Mouse (Mus musculus): Measurements from ENCODE around the gene Stil. TPM values are rescaled to one million over a fixed set of nuclear protein-coding genes. Genes with fewer than 3 reads are reported as not detected.

Gene Stil
- polyA plus RNA-seq (2015; fragmentation: Illumina TruSeq; extraction: RNeasy Lipid Tissue Mini Kit (QIAGEN cat#74804); ENCODE audit: insufficient read depth, low replicate concordance), result 3.9 TPM

DNA sequence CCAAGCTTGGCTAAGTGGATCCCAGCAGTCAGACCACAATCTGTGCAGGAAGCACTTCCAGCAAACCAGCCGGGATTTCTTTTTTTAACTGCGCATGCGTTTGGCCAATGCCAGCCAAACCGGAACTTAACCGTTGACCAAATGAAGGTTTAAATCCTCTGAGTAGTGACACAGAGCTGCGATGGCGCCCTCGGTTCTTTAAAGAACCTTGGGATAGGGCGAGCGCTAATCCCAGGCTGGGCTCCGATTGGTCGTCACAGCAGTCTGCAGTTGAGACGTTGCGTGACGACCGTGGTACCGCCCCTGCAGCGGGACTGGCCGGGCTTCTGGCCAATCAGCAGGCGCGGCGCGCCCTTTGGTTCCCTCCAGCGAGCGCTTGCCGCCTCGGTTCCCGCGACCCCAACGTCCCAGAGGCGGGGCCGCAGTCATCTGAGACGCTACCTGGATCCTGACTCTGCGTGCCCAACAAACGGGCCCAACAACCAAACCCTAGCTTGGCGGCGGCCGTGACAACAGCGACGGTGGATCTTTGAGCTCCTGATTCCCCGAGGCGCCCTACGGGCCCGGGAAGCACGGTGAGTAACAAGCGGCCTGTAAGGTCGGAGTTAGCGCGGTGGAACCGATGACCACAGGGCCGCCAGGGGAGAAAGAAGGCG is at the start of gene Stil:
TSS of gene Stil (plus strand) at position 387 of the 656 bp plus-strand sequence.

DNA sequence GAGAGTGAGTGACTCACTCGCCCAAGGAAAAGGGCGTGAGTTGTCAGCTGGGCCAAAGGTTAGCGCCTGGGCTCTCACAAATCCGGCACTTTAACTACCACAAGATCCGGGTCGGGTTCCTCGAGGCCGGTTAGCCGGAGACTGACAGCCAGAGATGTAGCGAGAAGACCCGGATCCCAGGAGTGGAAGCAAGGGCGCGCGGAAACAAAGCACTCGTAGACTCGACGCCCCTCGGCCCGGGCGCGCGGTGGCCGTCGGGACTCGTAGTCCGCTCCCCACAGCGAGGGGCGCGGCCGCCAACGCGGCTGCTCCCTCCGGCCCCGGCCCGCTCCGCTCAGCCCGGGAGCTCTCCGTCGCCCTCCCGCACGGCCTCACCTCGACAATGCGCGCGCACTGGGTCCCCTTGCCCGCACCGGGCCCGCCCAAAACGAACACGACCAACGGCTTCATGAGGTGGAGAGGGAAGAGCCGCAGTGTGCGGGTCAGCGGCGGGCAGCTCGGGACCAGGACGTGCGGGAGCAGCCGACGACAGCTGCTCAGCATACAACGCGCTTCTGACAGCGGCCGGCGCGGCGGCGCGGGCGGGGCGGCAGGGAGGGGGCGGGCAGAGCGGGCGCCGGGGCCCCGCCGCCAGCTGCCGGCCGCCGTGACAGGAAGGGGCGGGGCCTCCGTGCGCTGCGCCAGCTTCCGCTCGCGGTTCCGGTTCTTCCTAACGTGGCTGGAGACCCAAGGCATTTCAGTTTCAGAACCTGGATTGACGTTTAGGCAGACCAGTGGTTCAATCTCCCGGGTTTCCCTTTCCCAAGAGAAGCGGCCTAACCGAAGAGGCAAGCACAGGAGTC is 13.1 kb upstream of the Stil start, which contains the start of gene Cmpk1:
TSS of gene Cmpk1 (minus strand) at position 651 of the 842 bp plus-strand sequence.

DNA sequence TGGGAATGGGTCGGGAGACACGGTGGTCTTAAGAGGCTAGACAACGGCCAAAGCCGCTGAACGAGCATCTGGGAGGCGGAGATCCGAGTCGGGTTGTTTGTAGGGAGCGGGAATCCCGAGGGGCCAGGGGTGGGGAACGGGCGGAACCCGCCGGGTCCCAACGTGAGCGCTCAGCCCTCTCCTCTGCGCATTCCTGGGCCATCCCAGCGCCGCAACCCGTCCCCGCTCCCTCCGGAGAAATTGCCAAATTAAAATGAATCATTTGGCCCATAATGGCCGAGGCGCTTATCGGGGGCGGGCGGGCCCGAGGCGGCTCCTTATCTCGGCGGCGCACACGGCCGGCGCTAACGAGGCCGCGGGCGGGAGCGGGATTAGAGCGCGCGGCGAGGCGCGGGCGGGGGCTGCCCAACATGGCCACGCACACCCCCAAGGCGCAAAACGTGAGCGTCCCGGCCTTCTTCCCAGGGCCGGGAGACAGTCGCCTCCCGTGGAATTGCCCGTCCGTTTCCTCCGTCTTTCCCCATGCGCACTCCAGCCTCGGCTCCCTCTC is 56.5 kb downstream of the Stil start, which contains the start of gene Tal1:
TSS of gene Tal1 (plus strand) at position 56 of the 550 bp plus-strand sequence.

DNA sequence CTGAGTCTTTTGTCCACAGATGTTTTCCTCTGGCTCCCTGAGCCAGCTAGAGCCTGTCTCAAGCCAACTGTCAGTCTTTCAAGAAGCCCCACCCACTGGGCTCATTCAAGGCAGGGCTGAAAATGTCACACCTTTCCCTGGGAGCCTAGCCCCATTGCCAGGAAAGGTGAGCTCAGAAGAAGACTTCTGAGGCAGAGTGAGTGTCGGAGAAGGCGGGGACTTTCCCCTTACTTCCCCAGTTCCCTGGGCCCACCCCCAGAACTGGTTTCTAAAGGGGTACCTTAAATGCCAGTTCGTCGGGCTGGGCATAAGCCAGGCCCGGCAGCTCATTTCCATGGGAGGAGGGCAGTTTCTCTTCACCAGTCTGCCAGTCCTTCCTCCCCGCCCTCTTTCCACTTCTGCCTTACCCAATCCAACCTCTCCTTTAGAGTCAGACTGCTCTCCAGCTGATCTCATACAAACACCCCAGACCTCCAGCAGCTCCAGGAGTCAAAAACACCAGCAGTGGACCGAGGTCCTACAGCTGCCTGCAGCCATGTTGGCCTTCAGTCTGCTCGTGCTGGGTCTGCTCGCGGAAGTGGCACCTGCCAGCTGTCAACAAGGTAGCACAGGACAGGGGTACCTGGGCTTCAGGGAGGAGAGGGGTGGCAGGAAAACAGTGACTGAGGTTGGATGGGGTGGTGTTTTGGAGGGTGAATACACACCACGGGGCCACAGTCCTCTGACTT is 88.8 kb downstream of the Stil start, which contains the start of gene Pdzk1ip1:
TSS of gene Pdzk1ip1 (plus strand) at position 98 of the 728 bp plus-strand sequence.

Other genes with a start within 250 kb of the Stil start
- gene Gm12830, start 178.4 kb upstream of the Stil start, polyA plus RNA-seq (2015; fragmentation: Illumina TruSeq; extraction: RNeasy Lipid Tissue Mini Kit (QIAGEN cat#74804); ENCODE audit: insufficient read depth, low replicate concordance), result not detected
- gene Foxd2, start 91.3 kb upstream of the Stil start, polyA plus RNA-seq (2015; fragmentation: Illumina TruSeq; extraction: RNeasy Lipid Tissue Mini Kit (QIAGEN cat#74804); ENCODE audit: insufficient read depth, low replicate concordance), result 0.35 TPM
- not detected for gene Foxe3, start 74.1 kb upstream of the Stil start, polyA plus RNA-seq (2015; fragmentation: Illumina TruSeq; extraction: RNeasy Lipid Tissue Mini Kit (QIAGEN cat#74804); ENCODE audit: insufficient read depth, low replicate concordance)
- gene Cmpk1, start 12.9 kb upstream of the Stil start, polyA plus RNA-seq (2015; fragmentation: Illumina TruSeq; extraction: RNeasy Lipid Tissue Mini Kit (QIAGEN cat#74804); ENCODE audit: insufficient read depth, low replicate concordance), result 98.6 TPM
- gene Tal1, start 56.3 kb downstream of the Stil start, polyA plus RNA-seq (2015; fragmentation: Illumina TruSeq; extraction: RNeasy Lipid Tissue Mini Kit (QIAGEN cat#74804); ENCODE audit: insufficient read depth, low replicate concordance), result 11.7 TPM
- 8.4 TPM for gene Pdzk1ip1, start 88.5 kb downstream of the Stil start, polyA plus RNA-seq (2015; fragmentation: Illumina TruSeq; extraction: RNeasy Lipid Tissue Mini Kit (QIAGEN cat#74804); ENCODE audit: insufficient read depth, low replicate concordance)
- 0.06 TPM for gene Cyp4x1, start 134.1 kb downstream of the Stil start, polyA plus RNA-seq (2015; fragmentation: Illumina TruSeq; extraction: RNeasy Lipid Tissue Mini Kit (QIAGEN cat#74804); ENCODE audit: insufficient read depth, low replicate concordance)
- gene Cyp4a29, start 241.9 kb downstream of the Stil start, polyA plus RNA-seq (2015; fragmentation: Illumina TruSeq; extraction: RNeasy Lipid Tissue Mini Kit (QIAGEN cat#74804); ENCODE audit: insufficient read depth, low replicate concordance), result not detected